Mouse (Mus musculus) thymus, postnatal 14 days (tissue): ENCODE measurements around the gene Gm20867.
"Not testable (repeated sequence)": the region's sequence is repeated elsewhere in the genome, so short reads cannot be mapped to it uniquely, and the experiment has no call there.

Source experiments
- DNase-seq: peaks from one replicate; pipeline ENCODE4 v3.0.0; 2021

Gm20867 gene

DNA sequence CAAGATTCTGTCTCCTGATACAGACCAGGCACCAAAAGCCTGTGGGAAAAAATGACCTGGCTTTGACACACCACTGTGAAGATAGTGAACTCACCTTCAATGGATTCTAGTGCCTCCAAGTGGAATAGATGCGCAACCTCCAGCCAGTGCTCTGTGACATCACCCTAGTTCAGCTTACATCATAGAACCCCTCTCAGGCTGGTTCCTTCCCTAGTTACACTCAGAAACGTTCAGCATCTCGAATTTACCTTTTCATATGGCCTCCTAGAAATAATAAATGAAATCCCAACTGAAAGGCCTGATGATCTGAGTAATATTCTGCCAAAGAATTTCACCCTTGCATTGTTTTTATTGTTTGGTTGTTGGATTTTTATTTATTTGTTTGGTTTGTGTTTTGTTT, at the start of gene Gm20867:
Gene Gm20867 (minus strand): TSS at position 101 of the 400 bp plus-strand sequence.
- not testable (repeated sequence) for DNase-seq
